Mouse (Mus musculus) testis, adult 2 months (tissue): ENCODE data around the gene Pxk. TPM values are rescaled to one million over a fixed set of nuclear protein-coding genes. Genes with fewer than 3 reads are reported as not detected.
A peak's percentile ranks its signal among the peaks of the same experiment; 100 is the strongest.

ENCODE experiments used
- H3K27ac ChIP-seq: fragments of 200-500 bp; 2 replicates; pipeline ENCODE4 v1.5.1; 2012; ENCODE audit warnings: low read depth, low read length; ENCODE audit not compliant: control insufficient read depth, insufficient read depth
- H3K27me3 ChIP-seq: fragments of 200-500 bp; 2 replicates; pipeline ENCODE4 v1.6.1; 2012; ENCODE audit warnings: mild to moderate bottlenecking, low read length, moderate library complexity; ENCODE audit not compliant: control insufficient read depth, insufficient read depth
- H3K36me3 ChIP-seq: fragments of 200-500 bp; 2 replicates; pipeline ENCODE4 v1.6.1; 2012; ENCODE audit warnings: mild to moderate bottlenecking, low read length; ENCODE audit not compliant: control insufficient read depth, insufficient read depth
- H3K4me1 ChIP-seq: fragments of 200-500 bp; 2 replicates; pipeline ENCODE4 v1.6.1; 2012; ENCODE audit warnings: low read length; ENCODE audit not compliant: control insufficient read depth, insufficient read depth
- H3K4me3 ChIP-seq: fragments of 200-500 bp; 2 replicates; pipeline ENCODE4 v1.5.1; 2012; ENCODE audit warnings: low read depth, mild to moderate bottlenecking, low read length, moderate library complexity, mixed read lengths; ENCODE audit not compliant: control insufficient read depth
- CTCF ChIP-seq: fragments of 200-500 bp; IDR thresholded peaks from 2 replicates; pipeline ENCODE4 v1.5.1; 2012; ENCODE audit warnings: low read depth, mild to moderate bottlenecking, inconsistent platforms, low read length, moderate library complexity; ENCODE audit not compliant: control insufficient read depth, insufficient read depth, insufficient replicate concordance
- POLR2A ChIP-seq: fragments of 200-500 bp; IDR thresholded peaks from 2 replicates; pipeline ENCODE4 v1.6.1; 2012; ENCODE audit warnings: low read depth, mild to moderate bottlenecking, inconsistent platforms, low read length, moderate library complexity; ENCODE audit not compliant: control insufficient read depth
- polyA plus RNA-seq: library from polyadenylated mRNA; depleted of rRNA; stranded (reverse); fragments of >200 nt; gene quantifications from 2 replicates; pipeline ENCODE4 v1.2.3, GENCODE M21; 2012

Gene Pxk
- polyA plus RNA-seq, 1 experiment: 44.0 TPM

DNA sequence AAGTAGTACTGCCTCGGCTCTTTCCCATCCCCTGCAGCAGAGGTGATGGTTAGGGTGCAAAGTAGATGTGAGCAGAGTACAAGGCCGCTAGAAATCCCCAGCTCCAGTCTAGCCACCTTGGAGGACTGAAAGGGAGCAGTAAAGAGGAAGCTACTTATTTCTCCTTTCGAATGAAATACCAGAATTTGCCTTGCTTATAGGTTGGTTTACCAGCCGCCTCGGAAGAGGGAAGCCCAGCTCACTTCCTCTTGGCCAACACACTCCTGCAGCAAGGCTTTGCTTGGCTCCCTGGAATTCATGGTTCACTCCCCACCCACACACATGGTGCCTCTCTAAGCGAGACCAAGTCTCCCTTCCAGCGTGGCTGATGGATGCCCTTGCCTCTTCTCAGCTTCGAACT, 34.8 kb downstream of the Pxk start:
- Histone ChIP-seq H3K27ac (no peak overlapping the region), H3K36me3 (no peaks in the 10 kb centered on the region; the same call in 1 of the 2 replicates), H3K4me3 (no peak overlapping the region), H3K4me1 (peaks cover 2% of the 10 kb centered on the region; the same call in 1 of the 2 replicates), H3K27me3 (no peaks in the 10 kb centered on the region)
- TF ChIP-seq CTCF (no peak), POLR2A (no peak)

DNA sequence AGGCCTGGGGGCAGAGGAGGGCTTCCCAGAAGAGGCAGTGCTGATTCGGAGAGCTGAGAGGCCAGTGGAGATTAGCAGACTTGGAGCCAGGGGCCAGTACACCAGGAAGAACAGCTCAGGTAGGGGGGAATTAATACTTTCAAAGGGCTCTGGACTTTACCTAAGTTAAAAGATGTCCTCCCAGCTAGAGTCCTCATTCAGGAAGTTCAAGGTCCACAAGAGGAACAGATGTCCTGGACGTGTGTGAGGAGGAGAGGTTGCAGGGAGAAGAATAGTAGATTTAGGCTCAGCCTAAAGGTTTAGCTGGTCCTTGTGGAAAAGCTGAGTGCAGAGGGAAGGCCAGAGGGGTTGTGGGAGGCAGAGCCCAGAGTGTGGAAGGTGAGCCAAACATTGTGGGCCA, 36.2 kb downstream of the Pxk start:
- no peaks in the 10 kb centered on the region; the same call in 1 of the 2 replicates for H3K36me3 ChIP-seq
- TF ChIP-seq CTCF: no peak
- no peak overlapping the region for H3K4me3 ChIP-seq
- H3K27ac ChIP-seq: peak overlapping the region; percentile 73; the same call in 1 of the 2 replicates
- H3K4me1 ChIP-seq: peaks cover 2% of the 10 kb centered on the region; the same call in 1 of the 2 replicates
- no peaks in the 10 kb centered on the region for H3K27me3 ChIP-seq

DNA sequence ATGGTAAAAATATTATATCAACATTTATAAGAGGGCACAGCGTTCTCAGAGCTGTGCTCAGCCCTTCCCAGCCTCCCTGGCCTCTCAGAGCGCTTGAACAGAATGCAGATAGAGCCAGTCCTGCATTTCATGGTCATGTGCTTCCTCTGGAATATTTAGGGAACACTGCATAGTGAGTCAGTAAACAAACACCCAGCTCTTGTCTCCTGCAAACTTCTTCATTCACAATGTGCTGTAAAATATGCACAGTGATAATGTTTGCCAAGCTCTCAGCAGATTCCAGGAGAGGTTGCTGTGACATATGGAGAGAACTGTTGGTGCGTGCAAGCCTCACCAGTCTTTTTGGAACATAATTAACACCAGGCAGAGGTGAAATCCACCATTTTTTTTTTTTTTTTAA, 37.1 kb downstream of the Pxk start:
- no peak for TF ChIP-seq POLR2A
- TF ChIP-seq CTCF: no peak
- peaks cover 2% of the 10 kb centered on the region; the same call in 1 of the 2 replicates for H3K4me1 ChIP-seq
- no peak overlapping the region for H3K4me3 ChIP-seq
- no peaks in the 10 kb centered on the region; the same call in 1 of the 2 replicates for H3K36me3 ChIP-seq
- no peaks in the 10 kb centered on the region for H3K27me3 ChIP-seq
- H3K27ac ChIP-seq: no peak overlapping the region

DNA sequence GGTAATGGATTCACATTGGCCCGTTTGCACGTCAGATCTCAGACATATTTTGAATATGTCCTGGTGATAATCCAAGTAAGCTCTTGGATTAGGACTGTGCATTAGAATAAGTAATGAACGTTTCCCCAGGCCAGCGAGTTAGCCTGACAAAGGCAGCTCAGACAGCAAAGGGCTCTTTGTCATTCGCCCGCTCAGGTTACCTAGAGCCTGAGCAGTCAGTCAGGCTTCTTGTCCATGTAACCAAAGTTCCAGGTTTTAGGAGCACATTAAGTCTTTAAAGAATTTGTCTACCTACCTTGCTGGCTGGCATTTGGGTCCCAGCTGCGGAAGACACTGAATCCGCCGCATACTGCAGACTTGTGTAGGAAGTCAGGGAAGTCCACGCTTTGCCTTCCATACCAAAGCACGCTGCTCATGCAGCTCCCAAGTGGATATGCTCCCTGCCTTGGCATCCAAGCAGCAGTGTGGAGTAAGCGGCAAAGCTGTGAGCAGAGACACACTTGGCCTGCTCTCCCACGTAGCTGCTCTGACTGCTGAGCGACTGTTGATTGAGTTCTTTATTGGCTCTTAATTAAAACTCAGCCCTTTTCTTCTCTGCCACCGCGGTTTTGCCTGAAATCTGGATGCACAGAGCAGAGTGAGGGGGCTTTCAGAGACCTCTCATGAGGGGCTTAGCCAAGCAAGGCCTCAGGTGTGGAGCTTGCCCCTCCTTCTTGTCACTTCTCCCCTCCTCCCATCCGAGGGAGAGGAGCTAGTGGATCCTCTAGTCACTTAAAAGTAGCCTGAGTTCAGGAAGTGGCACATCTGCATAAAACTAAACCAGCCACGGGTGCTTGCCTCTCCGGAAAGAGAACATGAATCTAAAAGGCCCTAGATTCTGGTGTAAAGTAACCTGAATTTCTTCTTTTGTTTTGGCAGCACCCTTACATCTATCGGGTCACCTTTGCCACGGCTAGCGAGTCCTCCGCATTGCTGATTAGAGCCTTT, 42.0 kb downstream of the Pxk start:
- H3K4me3 ChIP-seq: no peak overlapping the region
- no peaks in the 10 kb centered on the region for H3K4me1 ChIP-seq
- no peak overlapping the region for H3K27ac ChIP-seq
- no peaks in the 10 kb centered on the region for H3K27me3 ChIP-seq
- no peak for TF ChIP-seq POLR2A
- TF ChIP-seq CTCF: no peak
- no peaks in the 10 kb centered on the region; the same call in 1 of the 2 replicates for H3K36me3 ChIP-seq

DNA sequence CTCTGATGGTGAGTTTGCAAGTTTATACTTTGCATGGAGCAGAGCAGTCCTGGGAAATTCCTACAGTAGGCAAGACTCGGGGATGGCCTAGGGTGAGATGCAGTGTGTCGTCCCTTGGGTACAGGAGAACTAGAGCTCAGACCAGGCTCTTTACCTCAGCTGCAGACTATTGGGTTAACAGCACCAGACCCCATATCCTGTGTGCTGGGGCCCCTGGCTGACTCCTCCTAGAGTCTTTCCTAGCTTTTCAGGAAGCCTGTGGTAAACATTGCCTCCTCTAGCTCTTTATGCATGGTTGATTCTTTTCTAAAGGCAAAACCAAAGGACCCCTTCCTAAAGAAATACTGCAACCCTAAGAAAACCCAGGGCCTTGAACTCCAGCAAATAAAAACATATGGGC, 43.1 kb downstream of the Pxk start:
- H3K27me3 ChIP-seq: no peaks in the 10 kb centered on the region
- no peaks in the 10 kb centered on the region for H3K4me1 ChIP-seq
- H3K4me3 ChIP-seq: no peak overlapping the region
- H3K27ac ChIP-seq: no peak overlapping the region
- TF ChIP-seq POLR2A (no peak), CTCF (no peak)
- H3K36me3 ChIP-seq: no peaks in the 10 kb centered on the region; the same call in 1 of the 2 replicates

DNA sequence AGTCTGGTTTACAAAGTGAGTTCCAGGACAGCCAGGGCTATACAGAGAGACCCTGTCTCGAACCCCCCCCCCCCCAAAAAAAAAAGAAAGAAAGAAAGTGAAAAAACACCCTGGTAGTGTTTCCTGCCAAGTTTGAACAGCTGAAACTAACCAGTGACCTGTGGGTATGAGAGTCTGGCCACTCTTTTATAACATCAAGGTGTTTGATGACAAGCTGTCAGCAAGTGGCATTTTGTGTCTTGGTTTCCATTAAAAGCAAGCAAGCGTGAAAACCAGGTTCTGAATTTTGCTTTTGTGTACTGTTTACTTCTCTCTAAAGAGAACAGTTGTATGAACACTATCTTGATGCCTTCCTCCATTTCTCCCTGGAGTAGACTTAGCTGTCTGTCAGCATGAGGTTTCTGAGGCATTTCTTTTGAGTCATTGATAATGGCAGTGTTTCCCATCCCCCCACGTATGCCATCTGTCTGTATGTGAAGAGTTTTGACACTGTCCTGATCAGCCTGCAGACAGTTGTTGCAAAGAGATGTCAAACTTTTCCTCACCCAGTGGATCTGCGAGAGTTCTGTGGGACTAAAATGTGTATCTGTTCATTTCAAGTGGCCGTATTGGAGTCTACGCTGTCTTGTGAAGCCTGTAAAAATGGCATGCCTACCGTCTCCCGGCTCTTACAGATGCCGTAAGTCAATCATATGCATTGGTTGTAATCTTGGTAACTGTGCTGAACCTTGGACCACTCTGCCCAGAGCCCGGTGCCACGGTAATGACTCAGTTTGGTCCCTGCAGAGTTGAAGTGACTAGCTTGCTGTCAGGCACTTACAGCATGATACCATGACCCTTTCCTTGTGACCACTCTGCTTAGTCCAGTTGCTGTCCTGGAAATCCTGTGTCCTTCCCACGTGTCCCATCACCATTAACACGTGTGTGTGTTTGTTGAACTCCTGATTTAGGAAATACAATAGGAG, 47.9 kb downstream of the Pxk start:
- no peak for TF ChIP-seq POLR2A
- TF ChIP-seq CTCF: no peak
- Histone ChIP-seq H3K27ac (no peak overlapping the region), H3K4me1 (no peaks in the 10 kb centered on the region), H3K4me3 (no peak overlapping the region), H3K27me3 (no peaks in the 10 kb centered on the region), H3K36me3 (no peaks in the 10 kb centered on the region; the same call in 1 of the 2 replicates)

DNA sequence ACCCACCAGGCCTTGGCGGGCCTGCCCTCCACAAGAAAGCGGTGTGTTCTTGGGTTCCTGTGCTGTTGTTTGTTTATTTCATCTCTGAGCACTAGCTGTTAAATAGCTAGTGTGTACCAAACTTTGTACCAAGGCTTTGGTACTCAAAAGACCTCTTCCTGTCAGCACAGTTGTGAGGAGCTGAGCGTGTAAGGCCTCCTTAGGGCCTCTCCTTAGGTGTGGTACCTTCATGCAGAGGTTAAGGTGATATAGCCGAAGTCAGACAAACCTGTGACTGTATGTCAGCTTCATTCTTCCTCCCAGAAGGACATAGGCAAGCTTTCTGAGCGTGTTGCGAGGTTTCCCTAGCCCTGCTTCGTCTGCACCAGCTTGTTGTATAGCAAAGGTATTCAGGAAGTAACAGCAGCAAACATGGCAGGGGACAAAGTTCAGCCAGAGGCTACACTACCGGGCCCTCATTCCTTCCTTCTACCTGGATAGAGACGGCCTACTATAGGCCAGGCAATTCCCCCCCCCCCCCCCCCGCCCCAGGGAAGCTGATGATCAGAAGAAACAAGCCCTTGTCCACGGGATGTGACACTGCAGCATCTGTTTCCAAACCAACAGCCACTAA, 48.7 kb downstream of the Pxk start:
- H3K27me3 ChIP-seq: no peaks in the 10 kb centered on the region
- H3K4me3 ChIP-seq: no peak overlapping the region
- H3K27ac ChIP-seq: no peak overlapping the region
- H3K4me1 ChIP-seq: no peaks in the 10 kb centered on the region
- no peak for TF ChIP-seq CTCF
- no peak for TF ChIP-seq POLR2A
- H3K36me3 ChIP-seq: no peaks in the 10 kb centered on the region; the same call in 1 of the 2 replicates
